Mouse (Mus musculus): Measurements from ENCODE around the gene Sema5b. TPM values are rescaled to one million over a fixed set of nuclear protein-coding genes. Genes with fewer than 3 reads are reported as not detected.

The Sema5b gene
- total and polyA plus RNA-seq, 2 experiments: 0.37 to 0.62 TPM

DNA sequence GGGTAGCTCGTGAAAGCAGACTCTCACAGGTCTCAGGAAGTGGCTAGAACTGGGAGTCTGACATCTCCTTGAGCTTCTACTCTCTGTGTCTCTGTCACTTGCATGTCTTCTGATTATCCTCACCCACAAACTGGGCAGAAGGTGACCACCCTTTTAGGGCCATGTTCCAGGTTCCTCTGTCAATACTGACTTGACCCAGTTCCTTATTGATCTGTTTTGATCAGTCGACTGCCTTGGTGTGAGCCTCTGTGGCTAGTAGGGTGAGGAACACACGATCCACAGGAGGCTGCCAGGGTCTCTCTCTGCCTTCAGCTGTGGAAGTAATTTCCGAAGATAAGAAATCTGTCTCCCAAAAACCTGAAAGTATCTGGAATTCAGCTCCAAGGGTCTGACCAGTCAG is 76.8 kb downstream of the Sema5b start:
- no peak overlapping the region for H3K9ac ChIP-seq (ENCODE audit: low read depth, low read length)
- DNase-seq (ENCODE audit: extremely low read depth, low read depth, low spot score): peak; percentile 83
- H3K79me2 ChIP-seq (ENCODE audit: control insufficient read depth, insufficient read depth, low read length): no peaks in the 10 kb centered on the region
- H3K36me3 ChIP-seq (ENCODE audit: control insufficient read depth, insufficient read depth, low read length): no peaks in the 10 kb centered on the region
- TF ChIP-seq POLR2A (IDR thresholded peaks at IDR 0.05; ENCODE audit: extremely low read depth, insufficient read depth, low read length) (no peak), CTCF (IDR thresholded peaks at IDR 0.05; ENCODE audit: low read depth, low read length) (no peak)
- H3K4me3 ChIP-seq (ENCODE audit: insufficient read depth, low read depth, low read length): no peak overlapping the region
- peaks cover 10% of the 10 kb centered on the region; the same call in 1 of the 2 replicates for H3K4me1 ChIP-seq (ENCODE audit: control insufficient read depth, insufficient read depth, low read length)
- 37% methylated on average over 4 of the region's 4 CpGs for WGBS
- H3K27me3 ChIP-seq (ENCODE audit: control insufficient read depth, insufficient read depth, low read length): no peaks in the 10 kb centered on the region
- peak overlapping the region; percentile 10; the same call in 1 of the 2 replicates for H3K27ac ChIP-seq (replicated peaks; ENCODE audit: insufficient read depth, low read depth, low read length)

GRCm38 (mm10) chr16:35623026-35623425 is 82.1 kb downstream of the Sema5b start:
- DNase-seq (ENCODE audit: extremely low read depth, low read depth, low spot score): no peak
- no peak overlapping the region for H3K27ac ChIP-seq (replicated peaks; ENCODE audit: insufficient read depth, low read depth, low read length)
- no peaks in the 10 kb centered on the region for H3K79me2 ChIP-seq (ENCODE audit: control insufficient read depth, insufficient read depth, low read length)
- no peak for TF ChIP-seq CTCF (IDR thresholded peaks at IDR 0.05; ENCODE audit: low read depth, low read length)
- TF ChIP-seq POLR2A (IDR thresholded peaks at IDR 0.05; ENCODE audit: extremely low read depth, insufficient read depth, low read length): no peak
- H3K36me3 ChIP-seq (ENCODE audit: control insufficient read depth, insufficient read depth, low read length): no peaks in the 10 kb centered on the region
- WGBS: 83% methylated on average over 2 of the region's 2 CpGs
- H3K27me3 ChIP-seq (ENCODE audit: control insufficient read depth, insufficient read depth, low read length): no peaks in the 10 kb centered on the region
- H3K4me3 ChIP-seq (ENCODE audit: insufficient read depth, low read depth, low read length): no peak overlapping the region
- peaks cover 3% of the 10 kb centered on the region; the same call in 1 of the 2 replicates for H3K4me1 ChIP-seq (ENCODE audit: control insufficient read depth, insufficient read depth, low read length)
- no peak overlapping the region for H3K9ac ChIP-seq (ENCODE audit: low read depth, low read length)

GRCm38 (mm10) chr16:35623986-35624385 is 83.0 kb downstream of the Sema5b start:
- H3K9ac ChIP-seq (ENCODE audit: low read depth, low read length): no peak overlapping the region
- no peak overlapping the region for H3K27ac ChIP-seq (replicated peaks; ENCODE audit: insufficient read depth, low read depth, low read length)
- H3K4me3 ChIP-seq (ENCODE audit: insufficient read depth, low read depth, low read length): no peak overlapping the region
- H3K79me2 ChIP-seq (ENCODE audit: control insufficient read depth, insufficient read depth, low read length): no peaks in the 10 kb centered on the region
- no peak for TF ChIP-seq POLR2A (IDR thresholded peaks at IDR 0.05; ENCODE audit: extremely low read depth, insufficient read depth, low read length)
- no peak for TF ChIP-seq CTCF (IDR thresholded peaks at IDR 0.05; ENCODE audit: low read depth, low read length)
- no peak for DNase-seq (ENCODE audit: extremely low read depth, low read depth, low spot score)
- 81% methylated on average over 7 of the region's 7 CpGs for WGBS
- H3K27me3 ChIP-seq (ENCODE audit: control insufficient read depth, insufficient read depth, low read length): no peaks in the 10 kb centered on the region
- H3K4me1 ChIP-seq (ENCODE audit: control insufficient read depth, insufficient read depth, low read length): no peaks in the 10 kb centered on the region
- H3K36me3 ChIP-seq (ENCODE audit: control insufficient read depth, insufficient read depth, low read length): no peaks in the 10 kb centered on the region

DNA sequence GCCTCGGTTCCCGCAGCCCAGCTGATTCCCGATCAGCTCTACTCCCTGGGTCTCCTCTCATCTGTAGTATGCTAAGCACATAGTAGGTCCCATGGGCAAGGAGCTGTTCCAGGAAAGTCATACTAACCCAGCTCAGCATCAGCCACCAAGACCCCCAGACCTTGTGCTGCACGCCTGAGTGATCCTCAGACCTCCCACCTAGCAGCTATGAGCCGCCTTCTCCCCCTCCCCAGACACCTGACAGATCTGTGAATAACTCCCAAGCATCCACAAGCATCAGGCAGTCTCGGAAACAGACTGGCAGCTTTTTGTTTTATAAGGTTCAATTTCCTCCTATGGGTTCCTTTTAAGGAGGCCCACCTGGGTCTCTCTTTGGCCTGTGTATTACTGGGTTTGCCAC is 83.9 kb downstream of the Sema5b start:
- no peak overlapping the region for H3K9ac ChIP-seq (ENCODE audit: low read depth, low read length)
- no peak overlapping the region for H3K27ac ChIP-seq (replicated peaks; ENCODE audit: insufficient read depth, low read depth, low read length)
- 84% methylated on average over 6 of the region's 6 CpGs for WGBS
- H3K4me3 ChIP-seq (ENCODE audit: insufficient read depth, low read depth, low read length): no peak overlapping the region
- no peak for DNase-seq (ENCODE audit: extremely low read depth, low read depth, low spot score)
- no peaks in the 10 kb centered on the region for H3K79me2 ChIP-seq (ENCODE audit: control insufficient read depth, insufficient read depth, low read length)
- no peaks in the 10 kb centered on the region for H3K27me3 ChIP-seq (ENCODE audit: control insufficient read depth, insufficient read depth, low read length)
- no peaks in the 10 kb centered on the region for H3K4me1 ChIP-seq (ENCODE audit: control insufficient read depth, insufficient read depth, low read length)
- H3K36me3 ChIP-seq (ENCODE audit: control insufficient read depth, insufficient read depth, low read length): no peaks in the 10 kb centered on the region
- TF ChIP-seq POLR2A (IDR thresholded peaks at IDR 0.05; ENCODE audit: extremely low read depth, insufficient read depth, low read length) (no peak), CTCF (IDR thresholded peaks at IDR 0.05; ENCODE audit: low read depth, low read length) (no peak)

GRCm38 (mm10) chr16:35625286-35626020 is 84.5 kb downstream of the Sema5b start:
- WGBS: 87% methylated on average over 16 of the region's 16 CpGs
- H3K79me2 ChIP-seq (ENCODE audit: control insufficient read depth, insufficient read depth, low read length): no peaks in the 10 kb centered on the region
- DNase-seq (ENCODE audit: extremely low read depth, low read depth, low spot score): no peak
- TF ChIP-seq CTCF (IDR thresholded peaks at IDR 0.05; ENCODE audit: low read depth, low read length) (no peak), POLR2A (IDR thresholded peaks at IDR 0.05; ENCODE audit: extremely low read depth, insufficient read depth, low read length) (no peak)
- H3K27ac ChIP-seq (replicated peaks; ENCODE audit: insufficient read depth, low read depth, low read length): no peak overlapping the region
- H3K9ac ChIP-seq (ENCODE audit: low read depth, low read length): no peak overlapping the region
- H3K36me3 ChIP-seq (ENCODE audit: control insufficient read depth, insufficient read depth, low read length): no peaks in the 10 kb centered on the region
- H3K4me1 ChIP-seq (ENCODE audit: control insufficient read depth, insufficient read depth, low read length): no peaks in the 10 kb centered on the region
- no peak overlapping the region for H3K4me3 ChIP-seq (ENCODE audit: insufficient read depth, low read depth, low read length)
- H3K27me3 ChIP-seq (ENCODE audit: control insufficient read depth, insufficient read depth, low read length): no peaks in the 10 kb centered on the region

- DNase-seq (ENCODE audit: extremely low read depth, low read depth, low spot score): peak; percentile 28
- no peak overlapping the region for H3K4me3 ChIP-seq (ENCODE audit: insufficient read depth, low read depth, low read length)
- no peak overlapping the region for H3K9ac ChIP-seq (ENCODE audit: low read depth, low read length)
- no peak for TF ChIP-seq POLR2A (IDR thresholded peaks at IDR 0.05; ENCODE audit: extremely low read depth, insufficient read depth, low read length)
- peak; percentile 95 for TF ChIP-seq CTCF (IDR thresholded peaks at IDR 0.05; ENCODE audit: low read depth, low read length)
- no peaks in the 10 kb centered on the region for H3K36me3 ChIP-seq (ENCODE audit: control insufficient read depth, insufficient read depth, low read length)
- H3K4me1 ChIP-seq (ENCODE audit: control insufficient read depth, insufficient read depth, low read length): peaks cover 9% of the 10 kb centered on the region
- H3K27me3 ChIP-seq (ENCODE audit: control insufficient read depth, insufficient read depth, low read length): no peaks in the 10 kb centered on the region
- no peaks in the 10 kb centered on the region for H3K79me2 ChIP-seq (ENCODE audit: control insufficient read depth, insufficient read depth, low read length)
- 41% methylated on average over 10 of the region's 10 CpGs for WGBS
- H3K27ac ChIP-seq (replicated peaks; ENCODE audit: insufficient read depth, low read depth, low read length): no peak overlapping the region
Observed at GRCm38 (mm10) chr16:35627992-35628607, 87.2 kb downstream of the Sema5b start.
